Mouse (Mus musculus): ENCODE results near the gene Ascc2. TPM values are rescaled to one million over a fixed set of nuclear protein-coding genes. Genes with fewer than 3 reads are reported as not detected.
"Not testable (repeated sequence)": the region's sequence is repeated elsewhere in the genome, so short reads cannot be mapped to it uniquely, and the experiment has no call there.

Gene Ascc2
- polyA plus RNA-seq, 1 experiment from 2014 or later: 35.9 TPM

DNA sequence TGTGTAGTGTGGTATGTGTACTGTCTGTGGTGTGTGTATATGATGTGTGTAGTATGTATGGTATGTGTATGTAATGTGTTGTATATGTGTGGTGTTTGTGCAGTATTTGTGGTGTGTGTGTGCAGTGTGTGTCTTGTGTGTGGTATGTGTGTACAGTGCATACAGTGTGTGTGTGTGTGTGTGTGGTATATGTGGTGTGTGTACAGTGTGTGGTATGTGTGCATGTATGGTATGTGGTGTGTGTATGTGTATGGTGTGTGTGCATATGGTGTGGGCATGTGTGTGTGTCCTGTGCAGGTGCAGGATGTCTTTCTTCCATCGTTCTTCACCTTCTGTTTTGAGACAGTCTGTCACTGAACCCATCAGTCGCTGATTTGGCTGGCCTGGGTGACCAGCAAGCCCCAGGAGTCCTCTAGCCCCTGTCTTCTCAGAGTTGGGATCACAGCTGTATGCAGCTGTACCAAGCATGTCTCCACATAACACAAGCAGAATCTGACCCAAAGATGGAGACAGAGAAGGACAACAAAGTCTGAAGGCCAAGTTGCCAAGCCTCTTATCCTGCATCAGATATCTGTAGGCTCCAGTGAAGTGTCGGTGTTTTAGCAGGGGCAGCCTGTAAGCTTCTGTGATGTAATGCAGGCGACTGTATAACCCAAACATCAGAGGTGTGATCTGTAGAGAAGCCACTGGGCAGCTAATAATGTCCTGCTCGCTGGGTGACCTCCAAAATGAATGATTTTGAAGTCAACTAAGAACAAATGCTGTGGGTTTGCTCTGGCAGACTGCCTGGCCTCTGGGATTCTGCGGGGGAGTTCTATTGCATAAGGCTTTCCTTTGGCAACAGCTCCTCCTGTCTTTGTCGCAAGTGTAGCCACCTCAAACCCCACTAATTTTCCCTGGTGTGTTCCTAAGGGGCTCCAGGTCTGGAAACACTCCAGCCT, 59.8 kb downstream of the Ascc2 start:
- Histone ChIP-seq H3K4me2 (ENCODE audit: low read depth, low read length) (no peak overlapping the region), H3K9ac (ENCODE audit: low read length) (no peak overlapping the region), H3K9me3 (ENCODE audit: control insufficient read depth, low read length) (peaks cover 5% of the 10 kb centered on the region; the same call in 1 of the 2 replicates), H3K4me3 (ENCODE audit: low read length) (no peak overlapping the region), H3K4me1 (replicated peaks; ENCODE audit: control insufficient read depth, insufficient read depth, low read length) (peaks cover 10% of the 10 kb centered on the region; the same call in 1 of the 2 replicates), H3K27ac (ENCODE audit: low read length) (peak overlapping the region; percentile 57), H3K36me3 (ENCODE audit: control insufficient read depth, insufficient read depth, low read length) (peaks cover 10% of the 10 kb centered on the region), H3K27me3 (ENCODE audit: control insufficient read depth, insufficient read depth, low read depth, low read length) (no peaks in the 10 kb centered on the region)
- 29% methylated on average over 7 of the region's 7 CpGs for WGBS
- ATAC-seq (ENCODE audit: low read depth): peak; percentile 96

DNA sequence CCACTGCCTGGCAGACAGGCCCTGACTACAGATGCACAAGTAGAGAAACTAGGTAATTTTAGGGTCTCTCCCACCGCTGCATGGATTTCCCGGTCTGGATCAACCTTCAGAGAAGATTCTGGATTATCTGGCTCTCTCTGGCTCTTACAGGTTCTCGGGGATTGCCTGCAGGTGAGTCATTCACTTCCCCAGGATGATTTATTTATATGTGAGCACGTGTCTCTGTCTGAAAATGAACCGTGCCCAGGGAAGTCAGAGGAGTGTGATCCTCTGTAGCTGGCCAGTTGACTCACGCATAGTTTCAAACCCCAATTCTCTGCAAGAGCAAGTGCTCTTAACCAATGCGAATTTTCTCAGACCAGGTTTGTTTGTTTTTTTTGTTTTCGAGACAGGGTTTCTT, 63.2 kb downstream of the Ascc2 start:
- H3K4me1 ChIP-seq (replicated peaks; ENCODE audit: control insufficient read depth, insufficient read depth, low read length): peaks cover 22% of the 10 kb centered on the region
- no peaks in the 10 kb centered on the region for H3K9me3 ChIP-seq (ENCODE audit: control insufficient read depth, low read length)
- no peak overlapping the region for H3K27ac ChIP-seq (ENCODE audit: low read length)
- no peak overlapping the region for H3K4me3 ChIP-seq (ENCODE audit: low read length)
- H3K9ac ChIP-seq (ENCODE audit: low read length): no peak overlapping the region
- H3K36me3 ChIP-seq (ENCODE audit: control insufficient read depth, insufficient read depth, low read length): peaks cover 10% of the 10 kb centered on the region
- WGBS: 74% methylated on average over 8 of the region's 8 CpGs
- H3K27me3 ChIP-seq (ENCODE audit: control insufficient read depth, insufficient read depth, low read depth, low read length): no peaks in the 10 kb centered on the region
- ATAC-seq (ENCODE audit: low read depth): no peak
- no peak overlapping the region for H3K4me2 ChIP-seq (ENCODE audit: low read depth, low read length)

- peak overlapping the region; percentile 60 for H3K4me2 ChIP-seq (ENCODE audit: low read depth, low read length)
- H3K27me3 ChIP-seq (ENCODE audit: control insufficient read depth, insufficient read depth, low read depth, low read length): no peaks in the 10 kb centered on the region
- H3K4me1 ChIP-seq (replicated peaks; ENCODE audit: control insufficient read depth, insufficient read depth, low read length): peaks cover 12% of the 10 kb centered on the region
- no peak overlapping the region for H3K27ac ChIP-seq (ENCODE audit: low read length)
- H3K9ac ChIP-seq (ENCODE audit: low read length): peak overlapping the region; percentile 93
- H3K9me3 ChIP-seq (ENCODE audit: control insufficient read depth, low read length): no peaks in the 10 kb centered on the region
- H3K36me3 ChIP-seq (ENCODE audit: control insufficient read depth, insufficient read depth, low read length): peaks cover 10% of the 10 kb centered on the region
- 3% methylated on average over 12 of the region's 12 CpGs for WGBS
- no peak for ATAC-seq (ENCODE audit: low read depth)
- H3K4me3 ChIP-seq (ENCODE audit: low read length): peak overlapping the region; percentile 79
These were observed 66.1 kb downstream of the Ascc2 start for GRCm38 (mm10) chr11:4703688-4704071.

- H3K4me1 ChIP-seq (replicated peaks; ENCODE audit: control insufficient read depth, insufficient read depth, low read length): peaks cover 12% of the 10 kb centered on the region
- ATAC-seq (ENCODE audit: low read depth): peak; percentile 98
- WGBS: under 1% methylated on average over 47 of the region's 47 CpGs
- no peaks in the 10 kb centered on the region for H3K27me3 ChIP-seq (ENCODE audit: control insufficient read depth, insufficient read depth, low read depth, low read length)
- H3K36me3 ChIP-seq (ENCODE audit: control insufficient read depth, insufficient read depth, low read length): peaks cover 10% of the 10 kb centered on the region
- H3K9ac ChIP-seq (ENCODE audit: low read length): peak within 1 kb of the TSS; percentile 93
- peak within 1 kb of the TSS; percentile 60 for H3K4me2 ChIP-seq (ENCODE audit: low read depth, low read length)
- peak within 1 kb of the TSS; percentile 79 for H3K4me3 ChIP-seq (ENCODE audit: low read length)
- H3K9me3 ChIP-seq (ENCODE audit: control insufficient read depth, low read length): no peaks in the 10 kb centered on the region
- peak within 1 kb of the TSS; percentile 77; the same call in 1 of the 2 replicates for H3K27ac ChIP-seq (ENCODE audit: low read length)
These were observed 66.8 kb downstream of the Ascc2 start, which contains the start of the genes Uqcr10 and Zmat5 for GRCm38 (mm10) chr11:4704072-4704964. Gene Uqcr10 (minus strand): TSS chr11:4704342. Gene Zmat5 (plus strand): TSS chr11:4704678.

DNA sequence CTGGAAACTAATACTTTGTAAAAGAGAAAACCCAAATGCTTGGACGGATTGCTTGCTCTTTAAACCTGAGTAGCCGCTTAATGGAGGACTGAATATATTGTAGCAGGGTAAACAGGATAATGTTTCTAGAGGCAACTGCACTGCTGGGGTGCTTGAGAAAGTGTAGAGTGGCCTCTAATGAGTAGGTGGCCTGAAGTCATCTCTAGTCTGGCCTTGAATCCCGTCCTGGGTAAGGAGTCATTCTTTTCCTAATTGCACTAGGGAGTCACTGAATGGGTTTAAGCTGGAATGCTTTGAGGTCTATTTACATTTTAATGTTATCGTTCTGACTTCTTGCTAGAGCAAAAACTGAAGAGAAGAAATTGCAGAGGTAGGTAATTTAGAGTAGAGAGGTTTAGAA, 67.6 kb downstream of the Ascc2 start:
- Histone ChIP-seq H3K9ac (ENCODE audit: low read length) (peak overlapping the region; percentile 75), H3K4me3 (ENCODE audit: low read length) (peak overlapping the region; percentile 79), H3K9me3 (ENCODE audit: control insufficient read depth, low read length) (no peaks in the 10 kb centered on the region), H3K27ac (ENCODE audit: low read length) (no peak overlapping the region), H3K36me3 (ENCODE audit: control insufficient read depth, insufficient read depth, low read length) (peaks cover 10% of the 10 kb centered on the region), H3K27me3 (ENCODE audit: control insufficient read depth, insufficient read depth, low read depth, low read length) (no peaks in the 10 kb centered on the region), H3K4me1 (replicated peaks; ENCODE audit: control insufficient read depth, insufficient read depth, low read length) (peaks cover 12% of the 10 kb centered on the region), H3K4me2 (ENCODE audit: low read depth, low read length) (peak overlapping the region; percentile 60)
- 7% methylated on average over 4 of the region's 4 CpGs for WGBS
- ATAC-seq (ENCODE audit: low read depth): no peak

DNA sequence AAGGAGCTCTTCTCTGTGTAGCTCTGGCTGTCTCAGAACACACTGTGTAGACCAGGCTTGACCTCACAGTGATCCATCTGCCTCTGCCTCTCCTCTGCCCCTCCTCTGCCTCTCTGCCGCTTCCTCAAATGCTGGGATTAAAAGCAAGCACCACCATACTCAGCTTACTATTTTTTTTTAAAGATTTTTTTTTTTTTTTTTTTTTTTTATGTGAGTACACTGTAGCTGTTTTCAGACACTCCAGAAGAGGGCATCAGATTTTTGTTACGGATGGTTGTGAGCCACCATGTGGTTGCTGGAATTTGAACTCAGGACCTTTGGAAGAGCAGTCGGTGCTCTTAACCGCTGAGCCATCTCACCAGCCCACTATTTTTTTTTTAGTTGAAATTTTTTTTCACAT, 72.6 kb downstream of the Ascc2 start:
- H3K4me1 ChIP-seq (replicated peaks; ENCODE audit: control insufficient read depth, insufficient read depth, low read length); H3K4me3 ChIP-seq (ENCODE audit: low read length); H3K9me3 ChIP-seq (ENCODE audit: control insufficient read depth, low read length); H3K27ac ChIP-seq (ENCODE audit: low read length); H3K36me3 ChIP-seq (ENCODE audit: control insufficient read depth, insufficient read depth, low read length); H3K4me2 ChIP-seq (ENCODE audit: low read depth, low read length); H3K27me3 ChIP-seq (ENCODE audit: control insufficient read depth, insufficient read depth, low read depth, low read length); ATAC-seq (ENCODE audit: low read depth); H3K9ac ChIP-seq (ENCODE audit: low read length): not testable (repeated sequence)
- 79% methylated on average over 3 of the region's 4 CpGs for WGBS

DNA sequence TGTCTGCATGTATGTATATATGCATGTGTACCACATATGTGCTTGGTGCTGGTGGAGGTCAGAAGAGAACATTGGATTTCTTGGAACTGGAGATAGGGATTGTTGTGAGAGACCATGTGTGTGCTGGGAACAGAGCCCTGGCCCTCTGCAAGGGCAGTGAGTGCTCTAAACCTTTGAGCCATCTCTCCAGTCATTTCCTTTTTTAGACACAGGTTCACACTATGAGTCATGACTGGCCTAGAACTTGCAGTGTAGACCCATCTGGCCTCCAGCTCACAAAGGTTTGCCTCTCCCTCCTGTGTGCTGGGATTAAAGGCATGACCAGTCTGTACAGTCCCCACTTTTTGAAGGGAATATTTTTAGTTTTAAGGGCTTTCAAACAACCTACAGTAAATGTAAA, 75.3 kb downstream of the Ascc2 start:
- Histone ChIP-seq H3K27ac (ENCODE audit: low read length) (no peak overlapping the region), H3K4me3 (ENCODE audit: low read length) (no peak overlapping the region), H3K27me3 (ENCODE audit: control insufficient read depth, insufficient read depth, low read depth, low read length) (no peaks in the 10 kb centered on the region), H3K9ac (ENCODE audit: low read length) (no peak overlapping the region), H3K9me3 (ENCODE audit: control insufficient read depth, low read length) (no peaks in the 10 kb centered on the region), H3K36me3 (ENCODE audit: control insufficient read depth, insufficient read depth, low read length) (no peaks in the 10 kb centered on the region), H3K4me1 (replicated peaks; ENCODE audit: control insufficient read depth, insufficient read depth, low read length) (no peaks in the 10 kb centered on the region), H3K4me2 (ENCODE audit: low read depth, low read length) (no peak overlapping the region)
- no peak for ATAC-seq (ENCODE audit: low read depth)

GRCm38 (mm10) chr11:4714727-4715126, 77.2 kb downstream of the Ascc2 start:
- H3K27me3 ChIP-seq (ENCODE audit: control insufficient read depth, insufficient read depth, low read depth, low read length): no peaks in the 10 kb centered on the region

GRCm38 (mm10) chr11:4715596-4715995, 78.0 kb downstream of the Ascc2 start:
- H3K4me2 ChIP-seq (ENCODE audit: low read depth, low read length): no peak overlapping the region
- no peaks in the 10 kb centered on the region; the same call in 1 of the 2 replicates for H3K4me1 ChIP-seq (replicated peaks; ENCODE audit: control insufficient read depth, insufficient read depth, low read length)
- H3K27ac ChIP-seq (ENCODE audit: low read length): no peak overlapping the region
- no peaks in the 10 kb centered on the region for H3K9me3 ChIP-seq (ENCODE audit: control insufficient read depth, low read length)
- no peaks in the 10 kb centered on the region for H3K36me3 ChIP-seq (ENCODE audit: control insufficient read depth, insufficient read depth, low read length)
- no peak for ATAC-seq (ENCODE audit: low read depth)
- no peak overlapping the region for H3K9ac ChIP-seq (ENCODE audit: low read length)
- no peak overlapping the region for H3K4me3 ChIP-seq (ENCODE audit: low read length)
- 77% methylated on average over 4 of the region's 4 CpGs for WGBS
- no peaks in the 10 kb centered on the region for H3K27me3 ChIP-seq (ENCODE audit: control insufficient read depth, insufficient read depth, low read depth, low read length)

More at GRCm38 (mm10) chr11:4714727-4715126, 77.2 kb downstream of the Ascc2 start:
- H3K4me1 ChIP-seq (replicated peaks; ENCODE audit: control insufficient read depth, insufficient read depth, low read length): no peaks in the 10 kb centered on the region
- 81% methylated on average over 4 of the region's 4 CpGs for WGBS
- no peak overlapping the region for H3K9ac ChIP-seq (ENCODE audit: low read length)
- H3K9me3 ChIP-seq (ENCODE audit: control insufficient read depth, low read length): no peaks in the 10 kb centered on the region
- H3K4me3 ChIP-seq (ENCODE audit: low read length): no peak overlapping the region
- no peaks in the 10 kb centered on the region for H3K36me3 ChIP-seq (ENCODE audit: control insufficient read depth, insufficient read depth, low read length)
- no peak overlapping the region for H3K27ac ChIP-seq (ENCODE audit: low read length)
- no peak for ATAC-seq (ENCODE audit: low read depth)
- H3K4me2 ChIP-seq (ENCODE audit: low read depth, low read length): no peak overlapping the region
